Mouse (Mus musculus) layer of hippocampus, adult 2 months (tissue): Measurements from ENCODE around the gene Pip4p1. TPM values are rescaled to one million over a fixed set of nuclear protein-coding genes. Genes with fewer than 3 reads are reported as not detected.
A peak's percentile ranks its signal among the peaks of the same experiment; 100 is the strongest.
"Not testable (repeated sequence)": the region's sequence is repeated elsewhere in the genome, so short reads cannot be mapped to it uniquely, and the experiment has no call there.

Experiments
- DNase-seq, 2 experiments: peaks; one replicate each; pipeline ENCODE4 v3.0.0; 2022; ENCODE audit warnings: low spot score in 2 of 2
- H3K27ac ChIP-seq: fragments of 200-600 bp; 2 replicates; pipeline ENCODE4 v1.8.1; 2022
- H3K4me3 ChIP-seq: fragments of 200-600 bp; 2 replicates; pipeline ENCODE4 v1.8.1; 2022; ENCODE audit warnings: mild to moderate bottlenecking
- CTCF ChIP-seq: fragments of 200-600 bp; conservative IDR thresholded peaks from 2 replicates; pipeline ENCODE4 v1.8.1; 2022; ENCODE audit warnings: antibody characterized with exemption, mild to moderate bottlenecking, moderate library complexity
- long read RNA-seq, 2 experiments: library from polyadenylated mRNA; stranded (forward); transcript quantifications; one replicate each; pipeline ENCODE4 v2.0.0; 2021; ENCODE audit warnings: borderline mapping rate in 2 of 2
- total RNA-seq, 2 experiments: library from RNA; stranded (reverse); gene quantifications; 2 replicates each; pipeline ENCODE4 v1.2.3; 2021

Pip4p1 gene
- total RNA-seq, result 10 to 100 TPM; 92.9 to 95.6 TPM
- long read RNA-seq, experiment 1, transcript Pip4p1-201 (7 exons, 1,594 nt), result minor isoform, 11 of 47 reads
- long read RNA-seq, experiment 1, transcript Pip4p1-205 (7 exons, 2,755 nt), result major isoform, 21 of 47 reads
- long read RNA-seq, experiment 1, partial matches to known transcripts, result 4 of 47 reads
- long read RNA-seq, experiment 1, other reads (novel, unspliced or antisense), result 9 of 47 reads
- long read RNA-seq, experiment 2, transcript Pip4p1-201 (7 exons, 1,594 nt), result minor isoform, 11 of 42 reads
- long read RNA-seq, experiment 2, transcript Pip4p1-205 (7 exons, 2,755 nt), result major isoform, 19 of 42 reads
- long read RNA-seq, experiment 2, partial matches to known transcripts, result 4 of 42 reads
- long read RNA-seq, experiment 2, other reads (novel, unspliced or antisense), result 6 of 42 reads

- Histone ChIP-seq H3K27ac (peak within 1 kb of the TSS; percentile 98), H3K4me3 (peak within 1 kb of the TSS; percentile 99)
- no peak for TF ChIP-seq CTCF
- peak; percentile 99 to 100 for DNase-seq
These were observed at the start of gene Pip4p1, which contains the start of gene Pnp for GRCm38 (mm10) chr14:50930754-50931492. Gene Pip4p1 (minus strand): TSS chr14:50930856. Gene Pnp (plus strand): TSS chr14:50931082.

DNA sequence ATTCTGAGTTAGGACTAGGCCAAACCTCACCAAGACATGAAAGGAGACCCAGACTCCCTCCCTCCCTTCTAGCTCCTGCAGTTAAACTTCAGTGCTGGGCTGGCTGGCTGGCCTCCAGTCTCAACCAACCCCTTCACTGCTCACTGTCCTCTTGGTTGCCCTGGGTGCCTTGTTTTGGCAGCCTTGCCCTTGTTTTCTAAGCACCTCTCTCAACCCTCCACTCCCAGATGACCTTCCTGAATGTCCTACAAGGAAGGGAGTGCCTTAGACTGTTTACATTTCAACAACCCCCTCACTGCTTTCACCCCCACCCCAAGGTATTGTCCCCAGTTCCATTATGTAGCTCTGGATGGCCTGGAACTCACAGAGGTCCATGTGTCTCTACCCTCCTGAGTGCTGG lies 49.0 kb upstream of the Pip4p1 start:
- Histone ChIP-seq H3K4me3 (no peak overlapping the region), H3K27ac (no peak overlapping the region)
- no peak for TF ChIP-seq CTCF
- no peak for DNase-seq

DNA sequence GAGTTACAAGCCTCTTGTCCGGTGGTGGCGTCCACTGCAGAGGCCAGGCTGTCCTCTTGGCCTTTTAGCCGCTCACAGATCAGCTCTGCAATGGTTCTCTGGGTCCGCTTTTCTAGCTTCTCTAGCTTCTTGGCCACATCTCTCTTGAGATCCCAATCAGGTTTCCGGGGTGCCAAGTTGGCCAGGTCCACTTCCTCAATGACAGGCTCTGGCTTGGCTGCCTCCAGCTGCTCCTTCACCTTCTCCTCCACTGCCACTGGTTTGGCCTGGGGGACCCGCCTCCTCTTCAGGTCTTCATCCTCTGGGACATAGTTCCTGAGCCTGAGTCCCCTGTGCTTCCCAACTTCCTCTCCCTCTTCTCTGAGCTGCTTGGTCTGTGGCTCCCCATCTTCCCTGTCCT lies 47.8 kb upstream of the Pip4p1 start:
- not testable (repeated sequence) for DNase-seq, H3K27ac ChIP-seq, H3K4me3 ChIP-seq

DNA sequence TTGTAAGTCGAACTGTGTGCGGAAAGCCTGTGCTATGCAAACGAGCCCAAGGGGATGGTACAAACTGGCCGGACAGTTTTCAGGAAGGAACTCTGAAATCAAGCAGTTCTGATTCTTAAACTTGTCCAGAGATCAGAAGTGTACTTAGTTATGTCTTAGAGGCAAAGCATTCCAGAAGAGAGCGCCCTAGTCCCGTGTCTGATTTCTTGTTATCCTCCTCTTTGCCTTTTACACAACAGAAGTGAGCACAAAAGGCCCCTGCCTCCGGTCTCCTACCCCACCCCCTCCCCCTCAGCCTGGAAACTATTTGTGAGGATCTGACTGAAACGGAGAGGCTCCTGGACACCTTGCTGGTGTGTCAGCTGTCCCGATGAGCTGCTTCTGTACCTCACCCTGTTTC lies 46.0 kb upstream of the Pip4p1 start:
- no peak overlapping the region for H3K4me3 ChIP-seq
- no peak for DNase-seq
- H3K27ac ChIP-seq, result peak overlapping the region; percentile 36; the same call in 1 of the 2 replicates
- peak; percentile 49 for TF ChIP-seq CTCF

GRCm38 (mm10) chr14:50975001-50975400 lies 44.3 kb upstream of the Pip4p1 start:
- H3K4me3 ChIP-seq, result no peak overlapping the region
- H3K27ac ChIP-seq, result no peak overlapping the region
- no peak for TF ChIP-seq CTCF
- no peak for DNase-seq

DNA sequence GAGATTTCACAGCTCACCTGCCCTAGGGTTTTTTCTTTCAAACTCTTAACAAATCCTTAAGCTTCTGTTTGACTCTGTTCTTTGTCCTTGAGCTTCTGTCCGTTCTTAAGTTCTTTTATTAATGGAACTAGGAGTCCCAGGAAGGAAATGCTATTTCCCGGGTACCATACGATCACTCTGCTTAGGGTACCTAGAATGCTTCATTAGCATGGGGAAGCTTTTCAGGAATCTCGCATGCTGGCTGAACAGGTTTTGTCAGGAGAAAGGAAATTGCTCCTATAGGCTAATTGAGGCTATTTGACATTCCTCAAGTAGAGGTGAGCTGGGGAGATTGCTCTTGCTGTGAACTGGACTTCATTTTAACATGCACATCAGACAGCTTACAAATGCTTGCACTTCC lies 43.0 kb upstream of the Pip4p1 start:
- no peak overlapping the region for H3K4me3 ChIP-seq
- no peak overlapping the region for H3K27ac ChIP-seq
- no peak for TF ChIP-seq CTCF
- DNase-seq, result no peak

GRCm38 (mm10) chr14:50973054-50973453 lies 42.4 kb upstream of the Pip4p1 start:
- not testable (repeated sequence) for DNase-seq, H3K27ac ChIP-seq, H3K4me3 ChIP-seq

DNA sequence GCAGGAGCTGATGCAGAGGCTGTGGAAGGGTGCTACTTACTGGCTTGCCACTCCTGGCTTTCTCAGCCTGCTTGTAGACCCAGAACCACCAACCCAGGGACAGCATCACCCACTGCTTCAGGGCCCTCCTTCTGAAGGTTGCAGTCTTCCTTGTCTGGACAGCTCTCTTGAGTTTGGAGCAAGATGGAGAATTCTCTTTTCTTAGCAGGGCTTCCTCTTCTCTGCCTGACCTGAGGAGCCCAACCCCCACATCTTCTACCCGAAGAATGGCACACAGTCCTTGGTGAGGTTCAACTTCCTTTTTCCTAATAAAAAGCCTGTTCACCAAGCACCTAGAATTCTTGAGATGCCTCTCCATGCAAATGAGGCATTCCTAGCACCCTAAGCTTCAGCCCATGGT lies 40.2 kb upstream of the Pip4p1 start:
- no peak for TF ChIP-seq CTCF
- Histone ChIP-seq H3K4me3 (no peak overlapping the region), H3K27ac (peak overlapping the region; percentile 83)
- no peak for DNase-seq

DNA sequence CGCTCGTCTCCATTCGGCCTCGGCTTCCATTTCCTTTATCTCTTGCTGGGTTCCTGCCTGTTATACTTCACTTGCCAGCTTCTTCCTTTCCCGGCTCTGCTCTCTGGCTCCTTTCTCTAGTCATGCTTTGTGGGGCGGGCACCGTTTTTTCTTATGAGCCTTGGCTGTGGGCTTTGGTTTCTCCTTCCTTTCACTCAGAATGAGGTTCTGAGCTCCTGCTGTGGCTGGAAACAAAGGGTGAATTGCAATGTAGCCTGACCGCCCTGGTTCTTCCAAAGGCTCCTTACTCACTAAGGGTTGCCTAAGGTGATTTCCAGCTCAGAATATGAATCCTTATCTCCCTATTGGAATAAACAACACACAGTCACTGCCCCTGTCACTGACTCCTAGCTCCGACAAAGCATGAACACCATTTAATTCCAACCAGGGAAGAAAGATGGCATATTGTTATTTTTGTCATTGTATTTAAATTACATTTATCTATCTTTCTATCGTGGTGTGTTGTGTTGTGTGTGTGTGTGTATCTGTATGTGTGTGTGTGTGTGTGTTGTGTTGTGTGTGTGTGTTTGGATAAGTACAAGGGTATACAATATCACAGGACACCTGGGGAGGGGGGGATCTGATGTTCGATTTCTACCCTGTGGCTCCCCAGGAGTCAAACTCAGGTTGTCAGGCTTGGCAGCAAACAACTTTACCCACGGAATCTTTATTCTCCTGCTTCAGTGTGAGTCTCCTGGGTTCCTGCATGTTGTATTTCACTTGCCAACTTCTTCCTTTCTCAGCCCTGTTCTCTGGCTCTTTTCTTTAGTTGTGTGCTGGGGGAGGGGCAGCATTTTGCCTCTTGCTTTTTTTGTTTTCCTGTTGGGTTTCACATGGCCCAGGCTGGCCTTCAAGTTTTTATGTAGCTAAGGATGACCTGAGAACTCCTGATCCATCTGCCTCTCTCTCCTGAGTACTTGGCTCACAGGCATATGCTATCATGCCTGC lies 39.2 kb upstream of the Pip4p1 start:
- H3K4me3 ChIP-seq, result no peak overlapping the region
- peak overlapping the region; percentile 83 for H3K27ac ChIP-seq
- DNase-seq, result peak; percentile 54 to 78
- no peak for TF ChIP-seq CTCF

DNA sequence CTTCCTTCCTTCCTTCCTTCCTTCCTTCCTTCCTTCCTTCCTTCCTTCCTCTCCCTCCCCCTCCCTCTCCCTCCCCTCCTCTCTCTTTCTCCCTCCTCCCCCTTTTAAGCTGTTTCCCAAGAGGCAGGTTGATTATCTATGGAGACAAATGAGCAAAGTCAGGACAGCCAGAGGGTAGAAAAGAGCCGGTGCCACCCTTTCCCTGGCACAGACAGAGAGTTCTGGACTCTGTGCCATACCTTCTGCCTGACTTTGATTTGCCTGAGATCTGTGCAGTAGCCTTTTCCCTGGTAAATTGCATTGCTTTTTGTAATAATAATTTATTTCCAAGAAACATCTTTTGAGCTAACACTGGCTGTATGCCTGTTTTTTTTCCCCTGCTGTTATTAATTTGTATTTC lies 38.4 kb upstream of the Pip4p1 start:
- TF ChIP-seq CTCF, result no peak
- H3K4me3 ChIP-seq, result no peak overlapping the region
- peak overlapping the region; percentile 83 for H3K27ac ChIP-seq
- no peak for DNase-seq

DNA sequence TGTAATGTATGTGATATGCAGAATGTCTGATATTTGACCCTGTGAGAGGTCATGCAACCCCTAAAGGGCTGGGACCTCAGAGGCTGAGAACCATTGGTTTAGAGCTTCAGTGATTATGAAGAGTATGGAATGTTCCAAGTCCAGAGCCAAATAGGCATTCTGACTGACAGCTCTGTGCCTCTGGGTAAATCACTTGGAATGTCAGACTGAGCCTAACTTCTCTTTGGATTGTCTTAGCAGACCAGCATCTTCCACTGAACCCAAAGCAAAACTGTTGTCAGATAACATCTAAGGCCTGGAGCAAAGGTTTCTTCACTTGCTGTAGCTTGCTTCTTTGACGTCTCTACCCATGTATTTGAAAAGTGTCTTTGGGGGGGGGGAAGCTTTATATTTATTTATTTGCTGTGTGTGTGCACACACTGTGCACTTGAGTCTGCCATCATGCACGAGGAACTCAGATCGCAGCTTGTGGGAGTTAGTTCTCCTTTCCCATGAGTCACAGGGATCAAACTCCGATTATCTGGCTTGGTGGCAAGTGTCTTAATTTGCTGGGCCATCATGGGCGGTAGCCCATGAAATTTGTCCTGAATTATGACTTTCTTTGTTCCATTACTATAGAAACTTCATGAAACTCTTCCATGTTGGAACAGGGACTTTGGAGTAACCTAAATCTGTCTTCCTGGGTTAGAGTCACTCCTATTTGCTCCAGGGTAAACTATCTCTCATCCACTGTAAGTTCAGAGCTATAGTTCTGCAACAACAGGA lies 37.7 kb upstream of the Pip4p1 start:
- DNase-seq, result no peak

GRCm38 (mm10) chr14:50958289-50958995 lies 27.8 kb upstream of the Pip4p1 start:
- H3K4me3 ChIP-seq, H3K27ac ChIP-seq, DNase-seq: not testable (repeated sequence)

More for the DNA sequence above, 37.7 kb upstream of the Pip4p1 start:
- no peak for TF ChIP-seq CTCF
- Histone ChIP-seq H3K4me3 (no peak overlapping the region), H3K27ac (peak overlapping the region; percentile 73)

DNA sequence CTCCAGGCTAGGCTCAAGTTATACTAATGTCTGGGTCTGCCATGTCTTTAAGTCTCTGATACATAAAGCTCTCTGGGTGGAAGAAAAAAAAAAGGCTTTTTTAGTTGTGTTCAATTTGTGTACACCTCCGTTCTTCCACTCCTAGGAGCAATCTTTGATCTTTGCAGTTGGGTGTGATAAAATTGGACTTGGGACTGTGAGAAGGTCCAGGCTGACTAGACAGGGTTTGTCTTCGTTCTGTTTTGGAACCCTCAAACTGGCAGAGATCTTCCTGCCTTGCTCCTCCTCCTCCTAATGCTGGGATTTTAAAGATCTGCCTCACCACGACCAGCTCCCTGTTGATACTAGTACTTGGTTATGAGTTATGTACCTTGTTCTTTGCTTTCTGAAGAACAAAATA lies 26.5 kb upstream of the Pip4p1 start:
- H3K27ac ChIP-seq, DNase-seq, H3K4me3 ChIP-seq: not testable (repeated sequence)

- DNase-seq, result not testable (repeated sequence)
- Histone ChIP-seq H3K4me3 (peak overlapping the region; percentile 39; the same call in 1 of the 2 replicates), H3K27ac (peak overlapping the region; percentile 53; the same call in 1 of the 2 replicates)
These were observed 26.1 kb upstream of the Pip4p1 start for GRCm38 (mm10) chr14:50956724-50957123.
